In the genomic region with DNA sequence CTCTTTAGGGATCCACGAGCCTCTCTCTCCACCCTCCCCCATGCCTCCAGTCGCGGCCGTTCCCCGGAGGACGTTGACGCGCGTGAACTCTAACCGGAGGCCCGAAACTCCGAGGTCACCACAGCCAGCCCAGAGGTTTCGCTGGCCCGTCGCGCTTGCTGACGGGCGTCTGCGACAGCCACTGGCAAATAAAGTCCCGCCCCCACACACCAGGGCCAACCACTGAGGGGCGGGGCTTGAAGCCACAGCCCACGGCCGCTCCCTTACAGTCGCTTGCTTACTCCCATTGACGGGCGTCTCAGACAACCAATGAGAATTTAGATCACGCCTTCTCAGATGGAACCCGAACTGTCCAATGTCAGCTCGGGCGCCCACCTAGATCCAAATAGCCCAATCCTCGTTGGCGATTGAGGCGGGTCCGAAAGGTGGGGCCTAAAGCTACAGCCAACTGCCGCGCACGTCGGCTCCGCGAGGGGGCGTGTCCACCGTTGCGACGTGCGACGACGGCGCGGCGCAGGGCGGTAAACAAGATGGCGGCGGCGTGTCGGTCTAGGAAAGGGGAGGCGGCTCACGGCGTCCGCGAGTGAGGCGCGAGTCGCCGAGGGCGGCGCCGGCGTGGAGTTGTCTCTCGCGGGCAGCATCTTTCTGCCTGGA, we compare ENCODE assay signal across 8 mouse cellular contexts. TPM values are rescaled to one million over a fixed set of nuclear protein-coding genes. Genes with fewer than 3 reads are reported as not detected.
DNase-seq lines count a peak whose midpoint lies in the region; ATAC-seq lines count a peak whose summit lies in the region.

A gene (plus strand): TSS at position 514 of the 654 bp plus-strand sequence.

- 0% methylated on average over 62 of the region's 70 CpGs for WGBS in lung, embryonic 16.5 days

- DNase-seq in MEL-GATA-1-ER (ENCODE audit: extremely low read depth, low read depth): peak; percentile 100
- DNase-seq in cerebellum, adult 8-10 months: peak; percentile 98
- DNase-seq in forelimb bud, embryonic 11.5 days (ENCODE audit: low read depth, low spot score): peak; percentile 100
- DNase-seq in layer of hippocampus, adult 9-10 months (ENCODE audit: low spot score): peak; percentile 99
- DNase-seq in ovary, postnatal 10 days (ENCODE audit: low spot score): peak; percentile 94
- peak; percentile 98 to 100 for DNase-seq in thymus, postnatal 10 days (ENCODE audit: low spot score in 2 of 2)

- H3K36me3 ChIP-seq in lung, embryonic 16.5 days (ENCODE audit: control insufficient read depth, insufficient read depth, low read length): peaks cover 1% of the 10 kb centered on the region; the same call in 1 of the 2 replicates

- peak within 1 kb of the TSS; percentile 91 for H3K27ac ChIP-seq in lung, embryonic 16.5 days (ENCODE audit: low read length)

- peak within 1 kb of the TSS; percentile 84 for H3K4me2 ChIP-seq in lung, embryonic 16.5 days (ENCODE audit: low read depth, low read length)

- H3K9me3 ChIP-seq in lung, embryonic 16.5 days (ENCODE audit: control insufficient read depth, low read length): no peaks in the 10 kb centered on the region

- peak within 1 kb of the TSS; percentile 88 for H3K4me3 ChIP-seq in lung, embryonic 16.5 days (ENCODE audit: low read length)

- ATAC-seq in hematopoietic stem cell, adult 5-6 weeks (replicated peaks in 1 of 2; ENCODE audit: insufficient read depth in 1 of 2, low FRiP score in 2 of 2, low TSS enrichment in 1 of 2, low read depth in 1 of 2, poor library complexity in 2 of 2, severe bottlenecking in 2 of 2): peak; percentile 91 to 93
- ATAC-seq in lung, embryonic 16.5 days (ENCODE audit: low read depth): peak; percentile 97

- peaks cover 21% of the 10 kb centered on the region for H3K4me1 ChIP-seq in lung, embryonic 16.5 days (replicated peaks; ENCODE audit: control insufficient read depth, insufficient read depth, low read length)

- no peaks in the 10 kb centered on the region for H3K27me3 ChIP-seq in lung, embryonic 16.5 days (ENCODE audit: control insufficient read depth, insufficient read depth, low read depth, low read length)

- peak within 1 kb of the TSS; percentile 95 for H3K9ac ChIP-seq in lung, embryonic 16.5 days (ENCODE audit: low read length)

RNA-seq across cellular contexts. Expression of the gene that starts here (rescaled TPM):
- 106 and 153 TPM in 2 replicates for total RNA-seq in hematopoietic stem cell, adult 5-6 weeks (2017)
- 18.6 and 23.3 TPM in 2 replicates for polyA plus RNA-seq in lung, embryonic 16.5 days (2015; fragmentation: Nextera tagmentation; extraction: Ambion mirVana)

Comparison
In these comparisons a context has a peak if more than half of its experiments do, and no peak if none do; other contexts are left out.
1. Peak in every context shown above with its lines: DNase-seq, ATAC-seq, H3K4me3 ChIP-seq and H3K27ac ChIP-seq.